Mouse (Mus musculus) embryonic facial prominence, embryonic 13.5 days (tissue): ENCODE measurements around the gene Stox1. TPM values are rescaled to one million over a fixed set of nuclear protein-coding genes. Genes with fewer than 3 reads are reported as not detected.
"Not testable (repeated sequence)": the region's sequence is repeated elsewhere in the genome, so short reads cannot be mapped to it uniquely, and the experiment has no call there.

Source experiments
- ATAC-seq: fragments of 200-750 bp; cut with Nextera tagmentation; 2 replicates; pipeline ENCODE4 v1.8.0; 2017; ENCODE audit warnings: low read depth; ENCODE audit not compliant: insufficient number of reproducible peaks, insufficient read depth, low FRiP score, low TSS enrichment
- H3K27ac ChIP-seq: fragments of 300-500 bp; sonication (generic); 2 replicates; pipeline ENCODE4 v1.5.1; 2015; ENCODE audit warnings: moderate library complexity, mild to moderate bottlenecking, inconsistent platforms
- H3K27me3 ChIP-seq: fragments of 300-500 bp; sonication (generic); 2 replicates; pipeline ENCODE4 v1.6.1; 2015; ENCODE audit warnings: mild to moderate bottlenecking, inconsistent platforms
- H3K36me3 ChIP-seq: fragments of 300-500 bp; sonication (generic); 2 replicates; pipeline ENCODE4 v1.6.1; 2015; ENCODE audit warnings: mild to moderate bottlenecking, inconsistent platforms
- H3K4me1 ChIP-seq: fragments of 300-500 bp; sonication (generic); 2 replicates; pipeline ENCODE4 v1.6.1; 2015; ENCODE audit warnings: inconsistent platforms
- H3K4me2 ChIP-seq: fragments of 300-500 bp; sonication (generic); 2 replicates; pipeline ENCODE4 v1.6.1; 2015; ENCODE audit warnings: moderate library complexity, mild to moderate bottlenecking, inconsistent platforms
- H3K4me3 ChIP-seq: fragments of 300-500 bp; sonication (generic); 2 replicates; pipeline ENCODE4 v1.5.1; 2015; ENCODE audit warnings: mild to moderate bottlenecking, inconsistent platforms
- H3K9ac ChIP-seq: fragments of 300-500 bp; sonication (generic); 2 replicates; pipeline ENCODE4 v1.6.1; 2015; ENCODE audit warnings: mild to moderate bottlenecking, inconsistent platforms
- H3K9me3 ChIP-seq: fragments of 300-500 bp; sonication (generic); 2 replicates; pipeline ENCODE4 v1.6.1; 2016; ENCODE audit warnings: inconsistent platforms
- WGBS: fragments of 180-500 bp; shearing (Covaris S2); methylation state at CpG from one replicate; pipeline ENCODE4 v1.1.7; 2015; ENCODE audit warnings: mixed read lengths; 5-methylcytosine and 5-hydroxymethylcytosine counted together
- polyA plus RNA-seq: library from polyadenylated mRNA; unstranded; fragments of >200 nt; fragmentation: Nextera tagmentation; extraction: Ambion mirVana; gene quantifications from 2 replicates; pipeline ENCODE4 v1.2.1, GENCODE M21; 2015

Gene Stox1
- 1.6 and 3.1 TPM in 2 replicates for polyA plus RNA-seq

DNA sequence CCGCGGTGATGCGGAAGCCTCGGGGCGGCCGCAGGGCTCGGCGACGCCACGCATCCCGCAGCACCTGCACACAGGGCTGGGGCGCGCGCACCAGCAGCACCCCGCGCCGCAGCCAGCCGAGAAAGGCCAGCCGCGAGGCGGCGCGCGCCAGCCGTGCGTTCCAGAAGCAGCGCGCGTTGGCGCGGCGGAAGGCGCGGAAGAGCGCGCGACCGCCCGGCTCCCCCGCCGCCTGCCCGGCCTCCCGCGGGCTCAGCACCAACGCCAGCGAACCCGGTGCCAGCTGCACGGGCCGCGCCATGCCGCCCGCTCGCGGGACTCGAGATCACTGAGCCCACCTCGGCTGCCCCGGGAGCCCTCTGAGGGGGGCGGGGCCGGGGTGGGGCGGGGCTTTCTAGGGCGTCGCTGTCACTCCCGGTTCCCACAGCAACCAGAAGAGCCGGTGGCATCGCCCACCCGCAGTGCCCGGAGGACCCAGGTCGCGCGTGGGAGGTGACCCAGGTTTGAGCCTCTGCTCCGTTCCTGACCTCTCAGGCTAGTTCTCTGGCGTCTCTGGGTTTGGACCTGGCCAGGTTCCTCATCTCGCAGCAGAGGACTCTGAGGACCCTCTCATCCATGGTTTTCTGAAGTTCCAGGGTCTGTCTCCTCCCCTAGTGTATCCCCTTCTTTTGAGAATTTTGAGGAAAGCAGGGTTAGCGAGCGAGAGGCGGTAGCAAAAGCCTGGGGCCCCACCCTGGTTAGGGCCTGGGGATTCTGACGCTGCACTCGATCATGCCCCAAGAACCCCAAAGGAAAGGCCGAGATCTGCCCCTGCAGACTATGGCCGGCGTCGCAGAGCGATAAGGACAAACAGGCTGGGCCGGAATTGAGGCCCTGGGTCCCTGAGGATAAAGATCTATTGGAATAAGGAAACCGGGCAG lies at the start of gene Stox1:
TSS of gene Stox1 (minus strand) at position 358 of the 917 bp plus-strand sequence.
- H3K36me3 ChIP-seq: no peaks in the 10 kb centered on the region
- H3K9ac ChIP-seq: peak within 1 kb of the TSS; percentile 71
- peak within 1 kb of the TSS; percentile 91 for H3K4me2 ChIP-seq
- H3K27ac ChIP-seq: no peak within 1 kb of the TSS
- no peaks in the 10 kb centered on the region for H3K9me3 ChIP-seq
- 2% methylated on average over 63 of the region's 85 CpGs for WGBS
- H3K4me1 ChIP-seq: peaks cover 25% of the 10 kb centered on the region
- ATAC-seq: peak; percentile 59
- peaks cover 18% of the 10 kb centered on the region; the same call in 1 of the 2 replicates for H3K27me3 ChIP-seq
- H3K4me3 ChIP-seq: peak within 1 kb of the TSS; percentile 79

DNA sequence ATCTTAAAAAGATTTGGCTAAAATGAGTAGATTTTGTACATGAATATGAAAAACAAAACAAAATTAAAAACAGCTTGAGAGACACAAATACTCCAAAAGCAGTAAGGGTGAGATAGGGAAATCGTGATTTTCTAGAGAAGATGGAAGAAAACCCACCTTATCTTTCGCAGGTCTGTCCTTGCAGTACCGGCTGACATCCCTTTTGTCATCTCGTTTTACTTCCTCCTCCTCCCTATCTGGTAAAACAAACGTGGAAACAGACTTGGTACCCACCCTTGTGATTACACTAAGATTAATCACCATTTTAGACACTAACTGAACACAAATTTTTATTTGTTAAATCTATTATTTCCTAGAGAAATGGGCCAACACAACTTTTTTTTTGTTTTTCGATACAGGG lies 24.9 kb upstream of the Stox1 start:
- ATAC-seq: no peak
- H3K27me3 ChIP-seq: no peaks in the 10 kb centered on the region
- H3K4me1 ChIP-seq: no peaks in the 10 kb centered on the region
- H3K9ac ChIP-seq: no peak overlapping the region
- no peak overlapping the region for H3K4me2 ChIP-seq
- peaks cover 91% of the 10 kb centered on the region for H3K36me3 ChIP-seq
- H3K9me3 ChIP-seq: no peaks in the 10 kb centered on the region
- no peak overlapping the region for H3K27ac ChIP-seq
- 87% methylated on average over 6 of the region's 6 CpGs for WGBS
- H3K4me3 ChIP-seq: no peak overlapping the region

- Histone ChIP-seq H3K4me2 (no peak overlapping the region), H3K4me3 (no peak overlapping the region), H3K9me3 (no peaks in the 10 kb centered on the region), H3K36me3 (peaks cover 51% of the 10 kb centered on the region), H3K27ac (no peak overlapping the region), H3K4me1 (no peaks in the 10 kb centered on the region), H3K9ac (no peak overlapping the region), H3K27me3 (no peaks in the 10 kb centered on the region)
- WGBS: 84% methylated on average over 4 of the region's 4 CpGs
- no peak for ATAC-seq
Measured at GRCm38 (mm10) chr10:62739961-62740737, 14.2 kb upstream of the Stox1 start.

- Histone ChIP-seq H3K27ac (no peak overlapping the region), H3K9me3 (no peaks in the 10 kb centered on the region), H3K9ac (no peak overlapping the region), H3K4me3 (no peak overlapping the region), H3K36me3 (peaks cover 29% of the 10 kb centered on the region), H3K4me2 (no peak overlapping the region), H3K27me3 (no peaks in the 10 kb centered on the region), H3K4me1 (no peaks in the 10 kb centered on the region)
- ATAC-seq: no peak
- 28% methylated on average over 4 of the region's 4 CpGs for WGBS
Measured at GRCm38 (mm10) chr10:62736965-62737688, 11.2 kb upstream of the Stox1 start.

DNA sequence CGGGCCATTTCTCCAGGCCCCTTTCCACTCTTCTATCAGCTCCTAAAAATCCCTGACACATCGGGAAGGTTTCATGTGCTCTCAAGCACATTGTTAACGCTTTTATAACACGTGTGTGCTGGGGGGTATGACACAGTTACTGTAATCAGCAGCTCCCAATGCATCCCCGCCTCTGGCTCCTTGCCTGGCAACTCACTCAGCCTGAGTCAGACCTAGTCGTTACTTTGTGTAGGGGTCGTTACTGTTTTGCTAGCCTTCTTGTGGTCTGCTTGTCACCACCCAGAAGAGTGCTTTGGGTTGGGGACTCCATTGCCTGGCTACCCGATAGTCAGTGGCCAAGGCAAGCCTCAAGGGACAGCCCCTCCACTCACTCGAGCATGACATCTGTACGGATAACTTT lies 4.9 kb upstream of the Stox1 start:
- ATAC-seq: no peak
- Histone ChIP-seq H3K27ac (no peak overlapping the region), H3K4me3 (no peak overlapping the region), H3K9me3 (no peaks in the 10 kb centered on the region), H3K27me3 (0 out of 2 replicates have a peak, but pooled peaks cover 4% of the 10 kb centered on the region), H3K9ac (no peak overlapping the region), H3K36me3 (no peaks in the 10 kb centered on the region), H3K4me2 (no peak overlapping the region), H3K4me1 (peaks cover 6% of the 10 kb centered on the region; the same call in 1 of the 2 replicates)
- 73% methylated on average over 10 of the region's 10 CpGs for WGBS

- no peaks in the 10 kb centered on the region for H3K36me3 ChIP-seq
- 18% methylated on average over 7 of the region's 7 CpGs for WGBS
- H3K9me3 ChIP-seq: no peaks in the 10 kb centered on the region
- H3K27ac ChIP-seq: no peak overlapping the region
- no peak overlapping the region for H3K9ac ChIP-seq
- H3K27me3 ChIP-seq: peaks cover 18% of the 10 kb centered on the region; the same call in 1 of the 2 replicates
- H3K4me3 ChIP-seq: peak overlapping the region; percentile 79
- peak overlapping the region; percentile 91 for H3K4me2 ChIP-seq
- peaks cover 25% of the 10 kb centered on the region for H3K4me1 ChIP-seq
- no peak for ATAC-seq
Measured at GRCm38 (mm10) chr10:62724936-62725335, 992 bp downstream of the Stox1 start.

DNA sequence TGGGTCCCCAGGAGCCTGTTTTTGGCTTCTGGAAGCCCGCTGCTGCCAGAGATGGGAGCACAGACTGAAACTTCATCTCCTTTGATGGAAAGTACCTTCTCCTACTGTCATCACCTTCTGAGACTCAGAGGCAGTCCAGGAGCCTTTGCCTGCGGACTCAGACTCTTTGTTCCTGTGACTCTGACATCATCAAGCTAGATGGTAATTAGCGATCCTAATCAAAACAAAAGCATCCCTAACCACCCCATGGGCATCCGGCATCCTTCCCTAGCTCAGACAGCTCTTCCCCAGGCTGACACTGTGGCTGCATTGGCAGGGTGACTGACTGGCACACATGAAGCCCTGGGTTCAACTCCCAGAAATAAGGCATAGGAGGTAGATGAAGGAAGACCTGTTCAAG lies 3.2 kb downstream of the Stox1 start:
- no peak for ATAC-seq
- peaks cover 18% of the 10 kb centered on the region; the same call in 1 of the 2 replicates for H3K27me3 ChIP-seq

DNA sequence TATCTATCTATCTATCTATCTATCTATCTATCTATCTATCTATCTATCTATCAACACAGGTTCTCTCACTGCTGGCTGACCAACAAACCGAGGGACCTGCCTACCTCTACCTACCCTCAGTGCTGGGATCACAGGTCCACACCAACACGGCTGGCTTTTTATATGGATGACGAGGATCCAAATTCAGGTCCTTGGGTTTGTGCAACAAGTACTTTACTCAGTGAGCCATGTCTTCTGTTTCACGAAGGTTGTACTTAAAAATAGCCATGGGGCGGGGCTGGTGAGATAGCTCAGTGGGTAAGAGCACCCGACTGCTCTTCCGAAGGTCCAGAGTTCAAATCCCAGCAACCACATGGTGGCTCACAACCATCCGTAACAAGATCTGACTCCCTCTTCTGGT lies 5.4 kb downstream of the Stox1 start:
- H3K9ac ChIP-seq, H3K4me2 ChIP-seq, H3K36me3 ChIP-seq, ATAC-seq, H3K9me3 ChIP-seq, H3K4me3 ChIP-seq, H3K27ac ChIP-seq: not testable (repeated sequence)
- Histone ChIP-seq H3K27me3 (peaks cover 14% of the 10 kb centered on the region; the same call in 1 of the 2 replicates), H3K4me1 (peaks cover 20% of the 10 kb centered on the region)
- 91% methylated on average over 8 of the region's 8 CpGs for WGBS

More for the DNA sequence above, 3.2 kb downstream of the Stox1 start:
- Histone ChIP-seq H3K9me3 (no peaks in the 10 kb centered on the region), H3K4me3 (no peak overlapping the region), H3K36me3 (no peaks in the 10 kb centered on the region), H3K4me1 (peaks cover 25% of the 10 kb centered on the region), H3K9ac (no peak overlapping the region), H3K4me2 (no peak overlapping the region), H3K27ac (no peak overlapping the region)
- 17% methylated on average over 4 of the region's 4 CpGs for WGBS

GRCm38 (mm10) chr10:62713457-62713856 lies 12.5 kb downstream of the Stox1 start:
- no peak overlapping the region for H3K4me3 ChIP-seq
- no peaks in the 10 kb centered on the region for H3K36me3 ChIP-seq
- H3K4me1 ChIP-seq: no peaks in the 10 kb centered on the region
- no peak overlapping the region for H3K4me2 ChIP-seq
- 71% methylated on average over 10 of the region's 10 CpGs for WGBS
- H3K27ac ChIP-seq: no peak overlapping the region
- H3K9me3 ChIP-seq: no peaks in the 10 kb centered on the region
- no peaks in the 10 kb centered on the region for H3K27me3 ChIP-seq
- no peak for ATAC-seq
- H3K9ac ChIP-seq: no peak overlapping the region

DNA sequence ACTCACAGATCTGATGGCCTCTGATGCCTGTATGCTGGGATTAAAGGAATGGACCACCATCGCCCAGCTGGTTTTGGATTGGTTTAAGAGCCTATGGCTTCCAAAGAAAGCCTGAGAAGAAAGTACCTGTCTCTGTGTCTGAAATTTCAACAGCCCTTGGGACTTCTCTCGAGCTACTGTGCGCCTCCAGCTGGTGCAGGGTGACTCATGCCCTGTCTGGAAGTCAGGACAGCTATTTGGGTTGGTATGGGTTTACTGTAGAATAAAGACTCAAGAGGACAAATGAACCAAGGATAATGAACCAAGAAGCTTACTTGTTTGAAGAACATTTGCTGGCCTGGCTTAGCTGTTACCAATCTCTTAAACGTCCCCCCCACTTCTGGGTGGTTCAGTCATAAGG lies 22.3 kb downstream of the Stox1 start:
- Histone ChIP-seq H3K4me2 (no peak overlapping the region), H3K9ac (no peak overlapping the region), H3K9me3 (no peaks in the 10 kb centered on the region), H3K27me3 (no peaks in the 10 kb centered on the region), H3K4me3 (no peak overlapping the region), H3K27ac (no peak overlapping the region), H3K4me1 (no peaks in the 10 kb centered on the region), H3K36me3 (no peaks in the 10 kb centered on the region)
- 80% methylated on average over 4 of the region's 4 CpGs for WGBS
- ATAC-seq: no peak

- no peak overlapping the region for H3K9ac ChIP-seq
- H3K36me3 ChIP-seq: no peaks in the 10 kb centered on the region
- ATAC-seq: no peak
- H3K4me1 ChIP-seq: no peaks in the 10 kb centered on the region
- H3K4me3 ChIP-seq: no peak overlapping the region
- H3K9me3 ChIP-seq: no peaks in the 10 kb centered on the region
- no peak overlapping the region for H3K27ac ChIP-seq
- WGBS: 82% methylated on average over 4 of the region's 4 CpGs
- no peak overlapping the region for H3K4me2 ChIP-seq
- H3K27me3 ChIP-seq: no peaks in the 10 kb centered on the region
Measured at GRCm38 (mm10) chr10:62702436-62702835, 23.5 kb downstream of the Stox1 start.
